Mouse (Mus musculus) gastrocnemius, postnatal 14 days (tissue): ENCODE data around the gene Telo2. TPM values are rescaled to one million over a fixed set of nuclear protein-coding genes. Genes with fewer than 3 reads are reported as not detected.

Experiments used
- DNase-seq: peaks from one replicate; pipeline ENCODE4 v3.0.0; 2021; ENCODE audit warnings: mixed read lengths
- intact Hi-C: fragments of 180-260 bp; cut with DNase I; formaldehyde crosslinking; loops from one replicate; pipeline ENCODE4 v1.15.1; 2025; ENCODE audit warnings: low total_unique reads
- total RNA-seq, 2 experiments: library from RNA; stranded (reverse); gene quantifications; 2 replicates each; pipeline ENCODE4 v1.2.3; 2021

Telo2 gene
- total RNA-seq, 2 experiments from 2014 or later: 9.2 to 9.3 TPM

DNA sequence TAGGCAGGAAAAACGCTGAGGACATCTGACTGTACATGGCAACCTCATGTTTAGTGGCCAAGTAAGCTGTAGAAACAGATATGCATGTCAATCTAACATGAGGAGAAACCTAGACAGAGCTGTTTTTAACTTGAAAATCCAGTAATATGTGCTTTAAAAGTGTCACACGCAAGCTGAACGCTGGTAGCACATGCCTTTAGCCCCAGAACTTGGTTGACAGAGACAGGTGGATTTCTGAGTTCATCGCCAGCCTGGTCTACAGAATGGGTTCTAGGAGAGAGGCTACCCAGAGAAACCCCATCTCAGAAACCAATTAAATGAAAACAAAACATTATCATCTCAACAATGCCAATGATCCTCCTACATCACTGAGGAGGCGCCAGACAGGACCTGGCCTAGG lies 4.5 kb downstream of the Telo2 start:
- intact Hi-C loops: no loop called here
- no peak for DNase-seq

DNA sequence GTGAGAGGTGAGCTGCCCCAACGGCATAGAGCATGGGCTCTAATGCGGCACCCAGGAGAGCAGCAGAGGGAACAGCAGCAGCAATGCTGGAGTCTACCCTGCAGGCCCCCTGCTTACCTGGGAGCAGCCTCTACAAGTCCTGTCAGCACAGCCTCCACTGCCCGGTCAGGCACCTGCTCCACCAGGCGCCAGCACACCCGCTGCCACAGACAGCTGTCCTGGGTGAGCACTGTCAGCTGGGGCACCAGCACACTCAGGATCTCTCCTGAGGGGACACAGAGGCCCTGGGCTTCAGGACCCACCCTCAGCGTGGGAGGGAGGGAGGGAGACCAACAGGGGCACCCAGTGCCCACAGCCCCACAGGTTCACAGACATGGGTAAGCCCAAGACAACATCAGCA lies 5.2 kb downstream of the Telo2 start:
- intact Hi-C loops: no loop called here
- DNase-seq: no peak

DNA sequence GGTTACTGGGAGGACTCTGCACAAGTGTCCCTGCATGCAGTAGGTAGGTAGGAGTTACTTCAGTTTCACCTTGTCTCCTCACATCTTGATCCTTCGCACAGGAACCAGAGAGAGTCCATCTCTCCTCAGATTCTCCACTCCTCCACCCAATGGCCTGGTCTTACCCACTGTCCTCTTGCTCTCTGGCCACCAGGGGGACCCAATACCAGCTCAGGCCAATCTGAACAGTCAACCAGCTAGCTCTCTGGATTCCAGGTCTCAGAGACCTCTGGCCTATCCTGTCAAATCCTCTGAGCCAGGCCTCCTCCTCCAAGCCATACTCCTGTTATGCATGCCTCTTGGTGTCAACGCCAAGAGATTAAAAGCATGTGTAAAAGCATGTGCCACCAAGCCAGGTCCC lies 6.2 kb downstream of the Telo2 start:
- peak; percentile 32 for DNase-seq
- intact Hi-C loops: loop anchor here (2.0 kb wide), 1 partner anchor 17 kb away; no protein-coding TSS in a partner anchor

DNA sequence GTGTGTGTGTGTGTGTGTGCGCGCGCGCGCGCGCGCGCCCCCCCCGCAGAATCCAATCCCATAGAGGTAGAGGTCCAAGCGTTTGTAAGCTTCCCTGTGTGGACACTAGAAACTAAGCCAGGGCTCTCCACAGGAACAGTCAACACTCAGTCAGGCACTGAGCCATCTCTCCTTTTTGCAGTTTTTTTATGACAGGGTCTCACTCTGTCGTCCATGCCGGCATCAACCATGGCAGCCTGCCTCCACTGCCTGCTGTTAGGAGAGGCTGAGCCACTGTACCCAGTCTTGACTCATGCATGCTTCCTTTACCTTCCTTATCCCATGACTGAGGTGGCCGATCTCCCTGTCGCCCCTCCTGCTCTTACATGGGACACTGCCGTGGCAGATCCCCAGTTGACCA lies 8.0 kb downstream of the Telo2 start:
- intact Hi-C loops: loop anchor here (2.0 kb wide), 1 partner anchor 15 kb away; no protein-coding TSS in a partner anchor
- no peak for DNase-seq

DNA sequence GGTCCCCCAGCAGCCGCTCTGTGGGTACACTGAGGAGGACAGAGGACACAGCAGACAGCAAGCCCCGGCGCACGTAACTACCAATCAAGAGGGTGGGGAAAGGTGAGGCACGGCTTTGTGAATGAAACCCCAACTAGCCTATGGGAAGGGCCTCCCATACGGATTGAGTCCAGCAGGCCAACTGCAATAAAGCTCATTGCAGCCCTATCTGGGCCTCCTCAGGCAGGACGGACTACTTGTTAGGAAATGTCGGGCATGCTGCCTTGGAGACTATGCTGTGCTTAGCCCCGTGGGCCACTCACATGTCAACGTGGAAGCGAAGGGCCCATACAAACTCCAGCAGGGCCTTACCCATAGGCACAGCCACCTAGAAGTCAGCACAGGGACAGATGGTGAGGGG lies 14.4 kb downstream of the Telo2 start:
- intact Hi-C loops: no loop called here
- DNase-seq: no peak

DNA sequence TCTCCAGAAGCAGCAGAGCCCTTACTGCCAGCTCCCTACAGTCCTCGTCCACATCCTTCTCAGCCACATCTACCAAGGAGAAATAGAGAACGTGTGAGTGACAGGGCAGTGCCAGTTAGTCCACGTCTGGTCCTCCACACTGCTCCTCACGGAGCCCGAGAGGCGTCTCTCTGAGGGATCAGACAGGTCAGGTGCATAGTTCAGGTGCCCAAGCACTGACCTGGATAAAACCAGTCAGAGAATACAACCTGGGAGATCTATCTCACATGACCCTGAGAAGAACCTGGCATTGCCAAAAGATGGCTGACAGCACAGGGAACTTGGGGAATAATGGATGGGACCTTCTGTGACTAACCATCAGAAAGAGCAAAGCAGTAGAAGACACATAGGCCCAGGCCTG lies 15.7 kb downstream of the Telo2 start:
- intact Hi-C loops: no loop called here

DNA sequence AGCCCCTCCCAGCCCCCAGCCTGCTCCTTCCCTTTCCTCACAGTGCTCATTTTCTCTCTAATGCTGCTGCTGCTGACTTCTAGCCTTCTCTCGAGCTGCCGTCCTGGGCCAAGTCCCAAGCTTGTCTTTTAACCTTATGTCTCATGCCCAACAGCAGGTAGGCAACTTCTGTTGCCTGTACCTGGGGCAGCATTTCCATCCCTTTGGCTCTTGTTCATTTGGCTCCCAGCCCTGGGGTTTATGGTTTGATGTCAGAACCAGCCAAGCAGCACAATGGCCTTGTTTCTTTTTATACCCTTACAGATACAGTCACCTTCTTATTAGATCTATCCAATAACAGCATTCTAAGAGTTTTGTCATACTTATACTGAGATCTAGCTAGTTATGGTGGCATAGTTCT lies 19.5 kb downstream of the Telo2 start:
- DNase-seq: no peak
- intact Hi-C loops: no loop called here

More for the DNA sequence above, 15.7 kb downstream of the Telo2 start:
- DNase-seq: no peak

DNA sequence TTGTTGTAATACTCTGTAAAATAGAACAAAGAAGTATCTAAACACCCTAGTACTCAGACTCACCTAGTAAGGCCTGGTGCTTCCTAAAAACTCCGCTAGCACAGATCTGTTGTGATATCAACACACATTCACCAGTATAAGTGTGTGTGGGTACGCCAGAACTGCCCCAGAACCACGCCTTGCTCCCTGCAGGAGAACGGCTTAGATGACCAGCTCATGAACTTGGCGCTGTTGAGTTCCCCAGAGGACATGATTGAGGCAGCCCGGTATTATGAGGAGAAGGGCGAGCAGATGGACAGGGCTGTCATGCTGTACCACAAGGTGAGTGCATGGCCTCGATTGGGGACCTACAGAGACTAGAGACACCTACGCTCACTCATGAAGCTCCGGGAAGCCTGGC lies 25.3 kb downstream of the Telo2 start:
- no peak for DNase-seq
- intact Hi-C loops: no loop called here

DNA sequence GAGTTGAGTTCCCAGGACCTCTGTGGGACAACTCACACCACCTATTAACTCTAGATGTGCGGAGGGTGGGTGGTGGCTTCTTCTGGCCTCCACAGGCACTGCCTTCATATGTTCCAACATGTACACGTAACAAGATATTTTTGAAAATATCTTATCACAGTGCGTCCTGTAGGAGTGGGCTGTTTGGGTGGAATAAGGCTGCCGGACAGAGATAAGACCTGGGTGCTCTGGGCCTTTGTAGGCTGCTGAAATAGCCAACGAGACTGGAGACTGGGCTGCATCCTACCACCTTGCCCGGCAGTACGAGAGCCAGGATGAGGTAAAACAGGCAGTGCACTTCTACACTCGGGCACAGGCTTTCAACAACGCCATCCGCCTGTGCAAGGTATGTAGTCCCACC lies 26.6 kb downstream of the Telo2 start:
- intact Hi-C loops: no loop called here
- no peak for DNase-seq

DNA sequence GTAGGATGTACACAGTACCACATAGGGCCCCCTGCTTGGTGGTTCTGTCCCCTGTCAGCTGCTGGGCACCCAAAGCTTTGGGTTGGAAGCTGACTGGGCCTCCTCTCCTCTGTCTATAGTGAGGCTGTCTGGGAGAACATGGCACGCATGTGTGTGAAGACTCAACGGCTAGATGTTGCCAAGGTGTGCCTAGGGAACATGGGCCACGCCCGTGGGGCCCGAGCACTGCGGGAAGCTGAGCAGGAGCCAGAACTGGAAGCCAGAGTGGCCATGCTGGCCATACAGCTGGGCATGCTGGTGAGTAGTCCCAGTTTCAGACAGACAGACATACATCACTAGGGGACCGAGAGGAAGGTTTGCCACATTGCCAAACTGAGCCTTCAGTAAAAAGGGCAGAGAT lies 29.0 kb downstream of the Telo2 start:
- intact Hi-C loops: no loop called here
- no peak for DNase-seq

DNA sequence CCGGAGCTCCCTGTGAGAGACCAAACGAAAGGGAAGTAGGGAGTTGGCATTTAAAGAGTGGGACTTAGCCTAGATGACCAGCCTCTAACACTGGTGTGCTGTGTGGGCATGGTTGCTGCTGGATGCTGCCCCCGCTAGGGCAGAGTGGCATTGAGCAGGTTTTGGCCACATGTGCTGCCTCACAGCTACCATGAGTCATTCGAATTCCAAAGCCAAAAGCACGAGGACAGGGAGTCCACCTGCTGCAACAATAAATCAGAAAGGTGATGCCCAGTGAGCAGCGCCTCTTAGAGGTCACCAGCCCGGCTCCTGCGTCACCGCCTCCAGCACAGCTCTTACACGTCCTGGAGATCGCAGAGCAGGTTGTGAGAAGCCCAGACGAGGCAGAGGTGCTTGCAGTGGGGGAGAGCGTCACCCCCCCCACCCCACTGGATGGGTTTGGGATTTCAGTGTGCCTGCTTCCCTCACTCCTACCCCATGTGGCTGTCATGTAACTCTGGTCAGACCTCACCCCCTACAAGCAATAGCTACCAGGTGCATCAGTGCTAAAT lies 30.9 kb downstream of the Telo2 start:
- intact Hi-C loops: no loop called here

DNA sequence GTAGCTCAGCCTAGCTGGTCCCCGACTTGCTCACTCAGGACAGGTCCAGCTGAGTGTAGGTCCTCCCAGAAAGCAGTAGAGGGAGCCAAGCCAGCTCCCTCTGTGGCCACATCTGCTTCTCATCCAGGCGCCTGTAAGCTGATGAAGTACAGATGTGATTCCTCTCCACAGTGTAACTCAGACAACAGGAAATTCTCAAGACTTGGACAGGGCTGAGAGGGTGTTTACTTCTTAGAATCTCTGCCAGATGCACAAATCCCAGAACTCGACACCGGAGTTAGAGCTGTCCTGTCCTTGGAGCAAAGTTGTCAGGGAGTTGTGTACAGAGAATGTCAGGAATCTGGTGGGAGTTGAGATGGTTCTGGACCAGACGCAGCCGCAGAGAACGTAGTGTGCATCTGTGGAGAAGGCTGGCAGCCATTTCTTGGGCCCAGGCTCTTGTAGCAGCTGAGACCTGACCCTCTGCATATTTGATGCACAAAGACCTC lies 32.3 kb downstream of the Telo2 start, which contains the start of gene Tmem204:
TSS of gene Tmem204 (minus strand) at position 148 of the 488 bp plus-strand sequence.
- DNase-seq: peak; percentile 69
- intact Hi-C loops: no loop called here

More for the DNA sequence above, 30.9 kb downstream of the Telo2 start:
- peak; percentile 50 for DNase-seq

DNA sequence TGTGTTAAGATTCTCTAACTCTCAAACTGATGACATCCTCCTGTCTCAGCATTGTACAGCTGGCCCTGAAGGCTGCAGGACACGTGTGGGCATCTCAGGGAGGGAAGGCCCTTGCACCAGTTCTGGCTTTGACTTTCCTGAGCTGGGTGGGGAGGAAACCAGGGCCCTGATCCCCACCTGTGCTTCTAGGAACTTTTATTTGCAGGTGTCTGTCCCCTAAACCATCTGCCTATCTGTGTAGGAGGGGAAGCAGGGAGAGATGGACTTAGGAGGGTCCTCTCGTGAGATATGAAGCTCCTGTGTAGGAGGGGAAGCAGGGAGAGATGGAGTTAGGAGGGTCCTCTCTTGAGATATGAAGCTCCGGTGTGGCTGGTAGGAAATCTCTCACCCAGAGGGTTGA lies 32.9 kb downstream of the Telo2 start:
- DNase-seq: no peak
- intact Hi-C loops: no loop called here

DNA sequence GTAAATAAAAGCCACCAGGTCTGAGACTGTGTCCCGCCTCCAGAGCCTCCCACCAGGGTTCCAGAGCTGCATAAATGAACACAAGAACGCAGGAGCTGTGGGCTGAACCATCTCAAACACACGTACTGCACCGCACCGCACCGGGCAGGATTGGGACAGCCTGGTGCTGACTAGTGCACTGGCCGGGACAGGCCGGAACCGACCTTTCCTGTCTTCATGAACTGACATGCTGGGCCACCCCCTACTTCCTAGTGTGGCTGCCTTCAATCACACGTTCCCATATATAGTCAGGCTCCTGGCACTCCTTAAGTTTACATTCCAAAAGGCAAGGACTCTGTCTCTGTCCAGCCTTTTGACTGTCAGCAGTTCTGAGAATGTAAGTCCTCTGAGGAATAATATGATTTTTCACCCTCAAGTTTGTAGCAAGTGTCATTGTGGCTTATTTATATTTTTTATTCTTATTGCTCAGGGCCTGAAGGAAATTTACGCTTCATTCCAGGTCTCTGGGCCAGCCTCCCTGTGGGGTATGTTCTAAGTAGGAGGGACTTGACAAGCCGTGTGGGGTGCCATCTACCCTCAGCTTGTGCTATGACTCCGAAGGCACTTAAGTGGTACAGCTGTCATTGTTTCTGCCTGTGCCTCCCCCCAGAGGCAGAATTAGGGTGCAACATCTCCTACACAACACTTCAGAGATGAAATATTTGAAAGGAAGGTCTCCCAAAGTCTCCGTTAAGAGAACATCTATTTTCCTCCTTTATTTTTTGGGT lies 33.5 kb downstream of the Telo2 start:
- no peak for DNase-seq
- intact Hi-C loops: no loop called here

DNA sequence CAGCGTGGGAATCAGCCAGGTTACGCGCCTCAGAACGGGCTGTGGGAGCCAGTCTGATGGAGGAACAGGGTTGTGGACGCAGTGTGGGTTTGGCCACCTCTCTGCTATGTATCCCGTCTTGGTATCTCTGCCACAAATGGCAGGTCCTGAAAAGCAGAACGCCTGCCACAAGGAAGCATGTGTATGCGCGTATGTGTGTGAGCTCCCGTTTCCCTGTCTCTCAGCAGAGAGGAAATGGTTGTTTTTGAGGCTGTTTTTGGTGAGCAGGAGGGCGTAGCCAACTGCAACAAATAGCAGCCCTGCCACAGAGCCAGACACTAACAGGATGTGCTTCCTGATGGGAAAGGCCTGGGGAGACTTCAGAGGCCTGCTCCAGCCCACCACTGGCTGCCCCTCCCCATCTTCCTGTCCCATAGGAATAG lies 34.8 kb downstream of the Telo2 start:
- intact Hi-C loops: no loop called here
- DNase-seq: peak; percentile 63

DNA sequence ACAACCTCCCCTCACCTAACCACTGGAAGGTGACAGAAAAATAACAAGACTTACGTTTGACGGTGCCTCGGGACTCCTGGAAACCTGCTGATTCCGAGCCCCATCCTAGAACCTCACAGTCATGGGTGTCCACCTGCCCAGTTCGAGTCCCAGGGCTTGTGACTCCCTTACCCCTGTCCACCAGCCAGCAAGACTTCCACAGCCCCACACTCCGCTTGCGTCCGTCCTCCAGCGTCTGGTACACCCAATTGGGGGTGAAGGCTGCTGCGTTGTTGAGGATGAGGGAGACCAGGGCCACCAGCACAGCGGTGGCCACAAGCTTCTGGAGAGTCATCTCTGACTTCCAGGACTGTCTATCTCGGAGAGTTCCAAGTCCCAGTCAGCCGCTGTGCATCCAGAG lies 35.6 kb downstream of the Telo2 start:
- no peak for DNase-seq
- intact Hi-C loops: no loop called here

DNA sequence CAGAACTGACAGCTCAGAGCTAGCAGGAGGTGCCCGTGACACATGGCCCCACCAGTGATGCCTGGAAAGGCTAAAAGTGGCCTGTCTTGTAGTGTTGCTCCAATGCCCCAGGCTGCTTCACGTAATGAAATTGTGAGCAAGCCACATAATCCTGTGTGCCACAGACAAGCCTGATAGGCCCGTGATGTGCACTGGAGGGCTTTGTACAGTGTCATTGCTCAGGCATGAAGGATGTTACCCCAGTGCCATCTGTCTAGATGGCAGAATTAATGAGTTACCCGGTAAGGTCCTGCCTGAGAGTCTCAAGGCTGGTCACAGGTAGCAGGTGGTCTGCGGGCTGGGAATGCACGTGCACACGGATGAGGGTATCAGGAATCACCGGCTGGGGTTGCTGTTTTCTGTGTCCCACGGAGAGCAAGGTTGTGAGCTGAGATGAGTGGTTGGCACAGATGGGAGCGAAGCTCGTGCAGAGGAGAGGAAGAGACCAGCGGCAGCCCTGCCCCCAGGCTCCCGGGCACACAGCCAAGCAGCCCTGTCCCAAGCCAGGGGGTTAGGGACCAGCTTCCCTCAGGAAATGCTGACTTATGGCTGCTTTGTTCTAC lies 37.9 kb downstream of the Telo2 start:
- intact Hi-C loops: no loop called here
- DNase-seq: peak; percentile 69

DNA sequence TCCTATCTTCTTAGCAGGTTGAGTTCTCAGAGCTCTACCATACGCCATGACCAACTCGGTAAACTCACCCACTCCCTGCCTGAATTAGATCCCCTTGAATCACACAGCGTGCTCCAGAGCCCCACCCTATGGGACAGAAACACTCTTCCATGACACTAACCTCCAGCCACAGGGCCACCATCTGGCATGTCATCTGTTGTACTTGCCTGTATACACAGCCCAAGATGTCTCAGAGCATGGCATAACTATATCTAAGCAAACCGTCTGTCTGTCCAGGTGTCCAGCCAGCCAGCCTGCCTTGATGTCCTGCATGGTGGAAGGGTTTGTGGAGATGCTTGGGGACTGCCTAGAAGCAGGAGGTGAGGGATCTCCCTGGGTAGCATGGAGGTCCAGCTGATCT lies 38.9 kb downstream of the Telo2 start:
- intact Hi-C loops: no loop called here
- DNase-seq: no peak

DNA sequence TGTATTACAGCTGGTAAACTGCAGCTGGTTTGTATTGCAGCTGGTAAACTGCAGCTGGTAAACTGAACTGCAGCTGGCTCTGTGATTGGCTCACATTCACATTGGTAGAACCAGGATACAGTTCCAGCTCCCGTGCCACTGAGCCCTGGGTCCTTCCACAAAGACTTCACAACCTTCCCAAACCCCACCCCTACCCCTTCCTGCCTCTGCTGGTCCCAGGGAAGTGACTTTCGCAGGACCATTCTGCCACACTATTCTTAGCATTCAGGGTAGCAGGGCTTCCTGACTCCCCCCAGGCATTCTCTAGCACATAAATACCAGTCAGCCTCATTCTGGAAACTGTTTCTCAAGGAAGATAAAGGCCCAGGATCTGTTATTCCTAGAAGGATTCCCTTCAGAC lies 47.1 kb downstream of the Telo2 start:
- no peak for DNase-seq
- intact Hi-C loops: no loop called here

DNA sequence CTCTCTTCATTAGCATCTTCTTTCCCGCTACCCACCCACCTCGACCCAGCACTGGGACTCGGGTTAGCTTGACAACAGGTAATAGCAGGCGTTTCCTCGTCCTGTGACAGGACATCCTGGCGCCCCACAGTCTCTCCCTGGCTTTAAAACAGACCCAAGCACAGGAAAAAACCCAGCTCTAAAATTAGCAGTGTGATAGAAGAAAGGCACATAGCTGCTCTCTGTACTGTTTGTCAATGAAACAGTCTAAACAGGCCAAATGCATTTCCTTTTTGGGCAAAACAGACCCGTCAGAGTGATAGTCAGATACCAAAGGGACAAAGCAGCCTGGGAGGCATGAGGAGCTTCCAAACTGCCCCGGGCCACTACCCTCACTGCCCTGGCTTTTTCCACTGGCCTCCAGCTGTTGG lies 48.3 kb downstream of the Telo2 start:
- intact Hi-C loops: no loop called here
- no peak for DNase-seq

DNA sequence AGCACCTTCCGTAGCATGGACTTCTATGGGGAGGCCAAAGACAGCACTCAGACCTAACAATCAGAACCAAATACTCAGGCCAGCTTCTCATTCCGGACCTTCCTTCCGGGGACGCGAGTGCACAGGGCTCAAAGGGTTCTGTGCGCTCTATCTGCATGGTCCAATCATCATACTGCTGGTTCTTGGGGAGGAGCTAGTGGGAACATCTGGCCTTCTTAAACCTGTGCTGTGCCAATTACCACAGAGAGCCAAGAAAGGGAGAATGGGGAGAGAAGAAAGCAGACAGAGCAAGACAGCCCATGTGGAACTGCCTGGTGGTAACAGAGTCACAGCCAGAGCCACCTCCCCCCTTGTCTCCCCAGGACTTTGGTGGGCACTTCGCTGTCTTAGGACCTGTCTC lies 49.2 kb downstream of the Telo2 start:
- no peak for DNase-seq
- intact Hi-C loops: no loop called here
